Mouse (Mus musculus): Measurements from ENCODE around the gene Rmnd5b. TPM values are rescaled to one million over a fixed set of nuclear protein-coding genes. Genes with fewer than 3 reads are reported as not detected.

The Rmnd5b gene
- polyA plus RNA-seq, 1 experiment, result 41.0 TPM

DNA sequence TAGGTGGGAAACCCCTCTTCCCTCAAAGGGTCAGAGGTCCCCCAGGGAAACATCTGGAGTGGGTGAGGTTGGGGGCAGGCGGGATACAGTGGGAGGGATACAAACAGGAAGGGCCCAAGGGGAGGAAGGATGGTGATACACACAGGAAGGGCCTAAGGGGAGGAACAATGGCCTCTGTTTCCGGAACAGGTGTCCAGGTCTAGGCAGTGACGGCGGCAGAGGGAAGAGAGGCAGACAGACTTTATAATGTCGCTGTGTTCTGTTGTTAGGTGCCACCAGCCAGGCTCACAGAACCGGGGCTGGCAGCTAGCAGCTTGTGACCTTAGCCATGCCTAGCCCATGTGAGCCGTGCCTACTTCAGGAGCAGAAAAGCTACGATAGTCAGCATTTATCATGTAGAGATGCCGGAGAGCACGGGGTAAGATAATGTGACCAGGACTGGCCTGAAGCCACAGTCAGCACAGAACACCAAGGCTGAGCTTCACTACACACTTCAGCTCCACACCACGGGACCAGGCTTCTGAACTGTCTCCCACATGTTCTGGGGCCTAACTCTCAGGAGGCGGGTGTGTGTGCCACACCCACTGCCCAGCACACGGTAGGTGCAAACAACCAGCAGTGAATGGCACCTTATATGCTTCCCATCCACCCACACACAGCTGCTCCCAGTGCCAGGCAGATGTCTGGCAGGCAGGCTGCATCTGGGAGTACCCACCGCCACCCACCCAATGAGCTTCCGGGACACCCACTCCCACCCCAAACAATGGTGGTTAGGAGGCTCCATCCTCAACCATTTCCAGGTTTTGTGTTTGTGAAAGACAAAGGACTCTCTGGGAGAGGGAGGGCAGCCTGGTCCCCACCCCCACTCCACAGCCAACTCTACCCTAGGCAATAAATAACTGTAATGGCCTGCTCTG is 11.3 kb upstream of the Rmnd5b start:
- TF ChIP-seq CEBPB (IDR thresholded peaks at IDR 0.05; ENCODE audit: insufficient read depth, poor library complexity, severe bottlenecking) (no peak), REST (IDR thresholded peaks at IDR 0.05; ENCODE audit: insufficient read depth, insufficient read length) (no peak), POLR2A (IDR thresholded peaks at IDR 0.05; ENCODE audit: insufficient read length, low read depth) (no peak), MYOD1 (IDR thresholded peaks at IDR 0.05; ENCODE audit: control insufficient read depth in 1 of 3, insufficient read length in 2 of 3, low read depth in 2 of 3) (peak in 2 of 3 experiments; percentile 78 to 91), USF1 (IDR thresholded peaks at IDR 0.05; ENCODE audit: low read depth) (no peak), MAX (IDR thresholded peaks at IDR 0.05; ENCODE audit: low read depth) (no peak), E2F4 (IDR thresholded peaks at IDR 0.05; ENCODE audit: insufficient read depth) (no peak), TCF12 (IDR thresholded peaks at IDR 0.05; ENCODE audit: insufficient read depth, poor library complexity, severe bottlenecking) (peak; percentile 26), SRF (IDR thresholded peaks at IDR 0.05; ENCODE audit: control insufficient read depth, insufficient read length, low read depth) (no peak), MYOG (IDR thresholded peaks at IDR 0.05; ENCODE audit: control insufficient read depth in 1 of 3, insufficient read depth in 1 of 3, insufficient read length in 2 of 3, low read depth in 2 of 3) (peak in 2 of 3 experiments; percentile 75 to 84), TCF3 (IDR thresholded peaks at IDR 0.05; ENCODE audit: insufficient read length, low read depth) (peak; percentile 48)
- Histone ChIP-seq H3ac (ENCODE audit: control insufficient read depth, insufficient read length) (no peak overlapping the region), H3K79me2 (ENCODE audit: control insufficient read depth, insufficient read depth) (no peaks in the 10 kb centered on the region), H3K4me3 (no peak overlapping the region), H3K27me3 (ENCODE audit: control insufficient read depth, insufficient read depth, insufficient read length) (no peaks in the 10 kb centered on the region), H3K4me2 (ENCODE audit: low read depth) (peak overlapping the region; percentile 21), H3K36me3 (ENCODE audit: control insufficient read depth, insufficient read depth) (peaks cover 3% of the 10 kb centered on the region)

DNA sequence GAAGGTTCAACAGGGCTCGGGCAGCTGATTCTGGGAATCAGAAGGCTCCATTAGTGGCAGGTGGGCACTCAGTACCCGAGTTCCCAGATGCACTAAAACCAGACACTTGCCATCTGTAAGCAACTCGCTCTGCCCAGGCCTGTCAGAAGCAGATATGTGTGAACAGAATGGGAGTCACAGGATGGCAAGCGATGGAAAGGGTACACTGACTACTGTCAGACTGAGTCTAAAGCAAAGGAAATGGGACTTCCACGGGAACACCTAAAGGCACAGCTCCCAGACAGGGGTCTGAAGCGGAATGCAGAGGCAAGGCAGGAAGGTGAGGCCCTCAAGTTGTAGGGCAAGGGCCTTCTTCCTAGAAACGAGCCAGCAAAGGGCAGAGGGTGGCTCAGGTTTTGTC is 10.5 kb upstream of the Rmnd5b start:
- Histone ChIP-seq H3K4me3 (no peak overlapping the region), H3K4me2 (ENCODE audit: low read depth) (no peak overlapping the region)
- TF ChIP-seq CEBPB (IDR thresholded peaks at IDR 0.05; ENCODE audit: insufficient read depth, poor library complexity, severe bottlenecking) (no peak), TCF3 (IDR thresholded peaks at IDR 0.05; ENCODE audit: insufficient read length, low read depth) (no peak), MAX (IDR thresholded peaks at IDR 0.05; ENCODE audit: low read depth) (no peak), REST (IDR thresholded peaks at IDR 0.05; ENCODE audit: insufficient read depth, insufficient read length) (no peak), USF1 (IDR thresholded peaks at IDR 0.05; ENCODE audit: low read depth) (no peak), POLR2AphosphoS2 (IDR thresholded peaks at IDR 0.05; ENCODE audit: insufficient read length, low read depth) (no peak), TCF12 (IDR thresholded peaks at IDR 0.05; ENCODE audit: insufficient read depth, poor library complexity, severe bottlenecking) (no peak), E2F4 (IDR thresholded peaks at IDR 0.05; ENCODE audit: insufficient read depth) (no peak), SRF (IDR thresholded peaks at IDR 0.05; ENCODE audit: control insufficient read depth, insufficient read length, low read depth) (no peak), MYOG (IDR thresholded peaks at IDR 0.05; ENCODE audit: control insufficient read depth in 1 of 3, insufficient read depth in 1 of 3, insufficient read length in 2 of 3, low read depth in 2 of 3) (no peak), POLR2A (IDR thresholded peaks at IDR 0.05; ENCODE audit: insufficient read length, low read depth) (no peak), MYOD1 (IDR thresholded peaks at IDR 0.05; ENCODE audit: control insufficient read depth in 1 of 3, insufficient read length in 2 of 3, low read depth in 2 of 3) (no peak)

DNA sequence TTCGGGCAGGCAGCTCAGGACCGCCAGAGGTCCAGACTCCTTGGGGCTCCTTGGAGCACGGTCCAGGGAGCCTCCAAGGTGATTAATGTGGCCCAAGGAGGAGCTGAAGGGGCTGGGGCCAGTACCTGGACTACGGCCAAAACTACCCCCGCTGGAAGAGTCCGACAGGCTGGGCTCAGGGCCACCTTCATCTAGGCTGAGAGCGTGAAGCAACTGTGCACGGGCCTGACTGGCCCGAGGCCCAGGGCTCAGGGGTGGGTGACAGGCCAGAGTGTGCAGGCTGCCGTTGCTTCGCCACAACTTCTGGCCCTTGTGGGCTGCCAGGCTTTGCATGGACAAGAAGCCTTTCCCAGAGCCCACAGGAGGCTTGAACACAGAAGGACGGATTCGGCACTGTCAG is 9.6 kb upstream of the Rmnd5b start:
- TF ChIP-seq USF1 (IDR thresholded peaks at IDR 0.05; ENCODE audit: low read depth) (no peak), CEBPB (IDR thresholded peaks at IDR 0.05; ENCODE audit: insufficient read depth, poor library complexity, severe bottlenecking) (no peak), MYOD1 (IDR thresholded peaks at IDR 0.05; ENCODE audit: control insufficient read depth in 1 of 3, insufficient read length in 2 of 3, low read depth in 2 of 3) (no peak), SRF (IDR thresholded peaks at IDR 0.05; ENCODE audit: control insufficient read depth, insufficient read length, low read depth) (no peak), E2F4 (IDR thresholded peaks at IDR 0.05; ENCODE audit: insufficient read depth) (no peak), TCF3 (IDR thresholded peaks at IDR 0.05; ENCODE audit: insufficient read length, low read depth) (no peak)
- no peaks in the 10 kb centered on the region for H3K27me3 ChIP-seq (ENCODE audit: control insufficient read depth, insufficient read depth, insufficient read length)
- no peak overlapping the region for H3K4me2 ChIP-seq (ENCODE audit: low read depth)
- no peak overlapping the region for H3ac ChIP-seq (ENCODE audit: control insufficient read depth, insufficient read length)
- peaks cover 3% of the 10 kb centered on the region for H3K36me3 ChIP-seq (ENCODE audit: control insufficient read depth, insufficient read depth)
- H3K79me2 ChIP-seq (ENCODE audit: control insufficient read depth, insufficient read depth), result no peaks in the 10 kb centered on the region
- H3K4me3 ChIP-seq, result no peak overlapping the region

More for the DNA sequence above, 10.5 kb upstream of the Rmnd5b start:
- Histone ChIP-seq H3K36me3 (ENCODE audit: control insufficient read depth, insufficient read depth) (peaks cover 3% of the 10 kb centered on the region), H3ac (ENCODE audit: control insufficient read depth, insufficient read length) (no peak overlapping the region), H3K27me3 (ENCODE audit: control insufficient read depth, insufficient read depth, insufficient read length) (no peaks in the 10 kb centered on the region), H3K79me2 (ENCODE audit: control insufficient read depth, insufficient read depth) (no peaks in the 10 kb centered on the region)

DNA sequence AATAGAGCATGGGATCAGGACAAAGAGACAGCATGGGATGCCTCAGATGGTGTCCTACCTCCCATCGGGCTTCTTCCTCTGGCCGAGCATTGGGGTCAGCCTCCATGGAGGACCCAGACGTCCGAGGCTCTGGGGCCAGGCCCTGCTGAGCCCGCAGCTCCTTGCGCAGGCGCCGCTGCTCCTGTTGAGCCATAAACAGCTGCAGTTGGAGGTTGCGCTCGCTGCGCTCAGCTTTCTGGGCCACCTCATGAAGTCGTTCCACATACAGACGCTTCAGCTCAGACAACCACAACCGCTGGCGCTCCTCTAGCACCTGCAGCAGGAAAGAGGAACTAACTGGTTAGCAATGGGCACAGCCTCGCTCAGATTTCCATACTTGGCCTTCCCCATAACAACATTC is 8.5 kb upstream of the Rmnd5b start:
- peaks cover 3% of the 10 kb centered on the region for H3K36me3 ChIP-seq (ENCODE audit: control insufficient read depth, insufficient read depth)
- H3ac ChIP-seq (ENCODE audit: control insufficient read depth, insufficient read length), result no peak overlapping the region
- no peak overlapping the region for H3K4me2 ChIP-seq (ENCODE audit: low read depth)
- H3K4me3 ChIP-seq, result no peak overlapping the region
- H3K27me3 ChIP-seq (ENCODE audit: control insufficient read depth, insufficient read depth, insufficient read length), result no peaks in the 10 kb centered on the region
- TF ChIP-seq USF1 (IDR thresholded peaks at IDR 0.05; ENCODE audit: low read depth) (no peak), CEBPB (IDR thresholded peaks at IDR 0.05; ENCODE audit: insufficient read depth, poor library complexity, severe bottlenecking) (no peak), POLR2AphosphoS2 (IDR thresholded peaks at IDR 0.05; ENCODE audit: insufficient read length, low read depth) (no peak), MYOD1 (IDR thresholded peaks at IDR 0.05; ENCODE audit: control insufficient read depth in 1 of 3, insufficient read length in 2 of 3, low read depth in 2 of 3) (no peak), MAX (IDR thresholded peaks at IDR 0.05; ENCODE audit: low read depth) (no peak)
- H3K79me2 ChIP-seq (ENCODE audit: control insufficient read depth, insufficient read depth), result no peaks in the 10 kb centered on the region

DNA sequence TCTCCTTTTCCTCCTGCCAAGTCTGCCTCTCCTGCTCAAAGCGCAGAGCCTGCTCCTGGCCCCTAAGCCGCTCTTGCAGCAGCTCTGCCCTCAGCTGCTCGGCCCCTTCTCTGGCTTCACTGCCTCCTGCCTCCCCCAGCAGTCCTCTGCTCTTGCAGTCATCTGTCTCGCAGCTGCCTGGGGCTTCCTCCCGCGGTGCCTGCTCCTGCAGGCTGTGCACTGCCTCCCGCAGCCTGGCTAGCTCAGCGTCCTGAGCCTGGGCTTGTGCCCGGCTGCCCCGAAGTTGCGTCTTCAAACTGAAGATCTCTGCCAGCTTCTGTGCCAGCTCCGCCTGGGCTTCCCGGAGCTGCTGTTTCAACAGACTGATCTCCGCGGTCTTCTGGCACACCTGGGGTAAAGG is 8.1 kb upstream of the Rmnd5b start:
- Histone ChIP-seq H3K36me3 (ENCODE audit: control insufficient read depth, insufficient read depth) (peaks cover 3% of the 10 kb centered on the region), H3ac (ENCODE audit: control insufficient read depth, insufficient read length) (no peak overlapping the region), H3K4me3 (no peak overlapping the region), H3K4me2 (ENCODE audit: low read depth) (no peak overlapping the region), H3K79me2 (ENCODE audit: control insufficient read depth, insufficient read depth) (no peaks in the 10 kb centered on the region), H3K27me3 (ENCODE audit: control insufficient read depth, insufficient read depth, insufficient read length) (no peaks in the 10 kb centered on the region)
- peak in 1 of 3 experiments; percentile 7 for TF ChIP-seq MYOD1 (IDR thresholded peaks at IDR 0.05; ENCODE audit: control insufficient read depth in 1 of 3, insufficient read length in 2 of 3, low read depth in 2 of 3)
- TF ChIP-seq POLR2AphosphoS2 (IDR thresholded peaks at IDR 0.05; ENCODE audit: insufficient read length, low read depth), result no peak
- TF ChIP-seq TCF3 (IDR thresholded peaks at IDR 0.05; ENCODE audit: insufficient read length, low read depth), result no peak
- no peak for TF ChIP-seq CEBPB (IDR thresholded peaks at IDR 0.05; ENCODE audit: insufficient read depth, poor library complexity, severe bottlenecking)
- TF ChIP-seq MYOG (IDR thresholded peaks at IDR 0.05; ENCODE audit: control insufficient read depth in 1 of 3, insufficient read depth in 1 of 3, insufficient read length in 2 of 3, low read depth in 2 of 3), result peak in 2 of 3 experiments; percentile 40 to 56
- no peak for TF ChIP-seq REST (IDR thresholded peaks at IDR 0.05; ENCODE audit: insufficient read depth, insufficient read length)
- TF ChIP-seq MAX (IDR thresholded peaks at IDR 0.05; ENCODE audit: low read depth), result no peak
- TF ChIP-seq E2F4 (IDR thresholded peaks at IDR 0.05; ENCODE audit: insufficient read depth), result no peak
- no peak for TF ChIP-seq TCF12 (IDR thresholded peaks at IDR 0.05; ENCODE audit: insufficient read depth, poor library complexity, severe bottlenecking)
- TF ChIP-seq SRF (IDR thresholded peaks at IDR 0.05; ENCODE audit: control insufficient read depth, insufficient read length, low read depth), result no peak
- no peak for TF ChIP-seq USF1 (IDR thresholded peaks at IDR 0.05; ENCODE audit: low read depth)
- no peak for TF ChIP-seq POLR2A (IDR thresholded peaks at IDR 0.05; ENCODE audit: insufficient read length, low read depth)
